Mouse (Mus musculus) hindbrain, embryonic 13.5 days (tissue): ENCODE measurements around the gene Adk. TPM values are rescaled to one million over a fixed set of nuclear protein-coding genes. Genes with fewer than 3 reads are reported as not detected.

Experiments used
- ATAC-seq: fragments of 200-750 bp; cut with Nextera tagmentation; 2 replicates; pipeline ENCODE4 v1.8.0; 2017; ENCODE audit warnings: moderate TSS enrichment; ENCODE audit not compliant: low FRiP score
- H3K27ac ChIP-seq: fragments of 300-500 bp; sonication (generic); 2 replicates; pipeline ENCODE4 v1.5.1; 2015; ENCODE audit warnings: inconsistent platforms, mild to moderate bottlenecking, moderate library complexity
- H3K27me3 ChIP-seq: fragments of 300-500 bp; sonication (generic); 2 replicates; pipeline ENCODE4 v1.6.1; 2015; ENCODE audit warnings: mild to moderate bottlenecking, inconsistent platforms
- H3K36me3 ChIP-seq: fragments of 300-500 bp; sonication (generic); 2 replicates; pipeline ENCODE4 v1.6.1; 2015; ENCODE audit warnings: mild to moderate bottlenecking, inconsistent platforms
- H3K4me1 ChIP-seq: fragments of 300-500 bp; sonication (generic); replicated peaks from 2 replicates; pipeline ENCODE4 v1.6.1; 2015; ENCODE audit warnings: inconsistent platforms
- H3K4me2 ChIP-seq: fragments of 300-500 bp; sonication (generic); 2 replicates; pipeline ENCODE4 v1.6.1; 2015; ENCODE audit warnings: inconsistent platforms, mild to moderate bottlenecking, moderate library complexity
- H3K4me3 ChIP-seq: fragments of 300-500 bp; sonication (generic); 2 replicates; pipeline ENCODE4 v1.5.1; 2015; ENCODE audit warnings: mild to moderate bottlenecking, inconsistent platforms
- H3K9ac ChIP-seq: fragments of 300-500 bp; sonication (generic); 2 replicates; pipeline ENCODE4 v1.6.1; 2015; ENCODE audit warnings: mild to moderate bottlenecking, inconsistent platforms
- H3K9me3 ChIP-seq: fragments of 300-500 bp; sonication (generic); 2 replicates; pipeline ENCODE4 v1.6.1; 2016; ENCODE audit warnings: inconsistent platforms
- WGBS: fragments of 180-500 bp; shearing (Covaris S2); methylation state at CpG from one replicate; pipeline ENCODE4 v1.1.7; 2015; 5-methylcytosine and 5-hydroxymethylcytosine counted together
- polyA plus RNA-seq: library from polyadenylated mRNA; unstranded; fragments of >200 nt; fragmentation: Nextera tagmentation; extraction: Ambion mirVana; gene quantifications from 2 replicates; pipeline ENCODE4 v1.2.1, GENCODE M21; 2015

Gene Adk
- polyA plus RNA-seq, 1 experiment from 2014 or later = 42.2 TPM

DNA sequence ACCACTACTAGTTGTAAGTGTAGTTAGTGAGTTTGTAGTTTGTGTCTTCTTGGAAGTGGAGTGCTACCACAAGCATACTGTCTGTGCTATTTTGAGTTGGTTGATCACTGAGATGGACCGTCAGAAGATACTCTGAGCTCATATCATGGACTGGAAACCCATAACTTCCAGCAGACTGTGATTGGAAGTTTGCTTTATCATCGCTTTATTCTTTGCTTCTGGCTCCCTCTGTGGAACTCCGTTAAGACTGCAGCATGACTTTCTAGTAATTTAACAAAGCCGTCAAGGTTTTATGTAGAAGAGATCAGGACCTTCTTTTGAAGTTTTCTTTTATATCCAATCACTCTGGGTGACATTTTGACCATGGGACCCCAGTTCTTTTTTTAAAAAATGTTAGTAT lies 58.1 kb downstream of the Adk start:
- no peaks in the 10 kb centered on the region for H3K27me3 ChIP-seq
- no peak overlapping the region for H3K9ac ChIP-seq
- H3K27ac ChIP-seq = no peak overlapping the region
- H3K4me3 ChIP-seq = no peak overlapping the region
- no peaks in the 10 kb centered on the region for H3K36me3 ChIP-seq
- no peak for ATAC-seq
- H3K4me1 ChIP-seq = no peaks in the 10 kb centered on the region
- no peak overlapping the region for H3K4me2 ChIP-seq
- no peaks in the 10 kb centered on the region for H3K9me3 ChIP-seq
- WGBS = 86% methylated on average over 4 of the region's 4 CpGs

DNA sequence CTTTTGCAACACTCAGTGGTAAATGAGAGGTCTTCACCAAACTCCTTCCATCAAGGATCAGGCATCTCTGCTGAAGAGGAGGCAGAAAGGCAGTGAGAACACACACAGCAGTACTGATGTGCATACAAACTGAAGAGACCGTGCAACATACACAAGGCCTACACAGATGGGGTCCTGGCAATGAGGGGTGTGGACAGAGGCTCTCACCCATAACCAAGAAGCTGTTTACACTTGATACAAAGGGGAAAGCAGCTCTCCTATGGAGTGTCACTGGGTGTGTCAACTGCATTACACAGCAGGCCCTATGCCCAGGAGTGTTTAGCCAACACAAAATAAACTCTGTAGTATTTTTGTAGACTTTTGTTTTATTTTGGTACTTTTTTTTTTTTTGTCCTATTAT lies 59.1 kb downstream of the Adk start:
- H3K9me3 ChIP-seq = no peaks in the 10 kb centered on the region
- no peaks in the 10 kb centered on the region for H3K27me3 ChIP-seq
- H3K4me1 ChIP-seq = no peaks in the 10 kb centered on the region
- H3K36me3 ChIP-seq = no peaks in the 10 kb centered on the region
- ATAC-seq = no peak
- no peak overlapping the region for H3K9ac ChIP-seq
- 80% methylated on average over 1 of the region's 1 CpGs for WGBS
- H3K4me2 ChIP-seq = no peak overlapping the region
- no peak overlapping the region for H3K4me3 ChIP-seq
- no peak overlapping the region for H3K27ac ChIP-seq

DNA sequence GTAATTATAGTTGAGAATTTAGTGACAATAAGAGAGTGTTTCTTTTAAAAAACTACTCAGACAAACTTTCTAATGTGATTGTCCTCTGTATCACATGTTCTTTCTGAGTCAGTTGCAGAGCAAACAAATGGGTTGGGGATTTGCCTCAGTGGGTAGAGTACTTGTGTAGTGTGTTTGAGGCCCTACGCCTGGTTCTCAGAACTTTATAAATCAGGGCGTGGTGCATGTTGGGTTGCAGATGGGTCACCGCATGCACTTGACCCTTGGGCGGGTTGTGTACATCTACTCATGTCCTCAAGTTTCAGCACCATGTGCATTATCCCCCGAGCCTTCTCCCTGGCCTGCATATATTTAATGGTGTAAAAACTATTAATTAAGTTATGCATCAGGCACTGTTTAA lies 59.8 kb downstream of the Adk start:
- no peak for ATAC-seq
- no peak overlapping the region for H3K27ac ChIP-seq
- H3K4me2 ChIP-seq = no peak overlapping the region
- no peaks in the 10 kb centered on the region for H3K36me3 ChIP-seq
- no peak overlapping the region for H3K4me3 ChIP-seq
- no peaks in the 10 kb centered on the region for H3K9me3 ChIP-seq
- no peaks in the 10 kb centered on the region for H3K4me1 ChIP-seq
- 88% methylated on average over 5 of the region's 5 CpGs for WGBS
- no peak overlapping the region for H3K9ac ChIP-seq
- no peaks in the 10 kb centered on the region for H3K27me3 ChIP-seq

DNA sequence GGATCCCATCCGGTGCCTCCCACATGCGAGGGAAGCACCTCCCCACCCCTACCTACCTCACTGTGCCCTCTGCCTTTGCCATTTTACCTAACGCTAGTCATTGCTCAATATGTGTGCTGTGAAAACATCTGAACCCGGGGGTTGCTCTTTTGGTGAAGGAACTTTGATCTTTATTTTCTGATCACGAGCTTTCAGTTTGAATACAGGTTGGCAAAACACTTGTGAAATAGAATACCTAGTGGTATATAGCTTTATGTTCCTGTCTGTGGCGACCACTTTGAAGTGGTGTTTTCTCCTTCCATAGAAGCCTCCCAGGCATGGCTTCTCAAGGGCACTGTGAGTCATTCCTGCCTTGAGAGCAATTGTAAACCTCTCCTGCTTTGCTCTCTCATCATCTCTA lies 60.4 kb downstream of the Adk start:
- Histone ChIP-seq H3K9me3 (no peaks in the 10 kb centered on the region), H3K4me1 (no peaks in the 10 kb centered on the region), H3K9ac (no peak overlapping the region), H3K27ac (no peak overlapping the region), H3K4me3 (no peak overlapping the region), H3K4me2 (no peak overlapping the region), H3K36me3 (no peaks in the 10 kb centered on the region), H3K27me3 (no peaks in the 10 kb centered on the region)
- 94% methylated on average over 6 of the region's 6 CpGs for WGBS
- ATAC-seq = no peak

DNA sequence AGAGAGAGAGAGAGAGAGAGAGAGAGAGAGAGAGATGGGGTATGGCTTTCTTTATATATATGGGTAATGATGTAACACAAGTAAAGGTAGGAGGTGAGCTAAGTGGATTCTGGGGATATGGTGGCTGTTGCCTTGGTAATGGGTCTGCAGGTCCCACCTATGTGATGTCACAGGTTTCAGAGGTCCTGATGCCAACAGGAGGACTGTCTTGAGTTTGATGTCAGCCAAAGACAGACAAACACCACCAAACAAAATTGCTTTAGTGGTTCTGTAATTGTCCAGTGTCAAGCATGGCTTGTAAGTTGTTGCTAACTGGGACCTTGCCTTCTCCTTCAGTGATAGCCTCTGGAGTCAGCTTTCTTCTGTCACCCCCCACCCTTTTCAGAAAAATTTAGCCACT lies 62.0 kb downstream of the Adk start:
- Histone ChIP-seq H3K4me2 (no peak overlapping the region), H3K9me3 (no peaks in the 10 kb centered on the region)

DNA sequence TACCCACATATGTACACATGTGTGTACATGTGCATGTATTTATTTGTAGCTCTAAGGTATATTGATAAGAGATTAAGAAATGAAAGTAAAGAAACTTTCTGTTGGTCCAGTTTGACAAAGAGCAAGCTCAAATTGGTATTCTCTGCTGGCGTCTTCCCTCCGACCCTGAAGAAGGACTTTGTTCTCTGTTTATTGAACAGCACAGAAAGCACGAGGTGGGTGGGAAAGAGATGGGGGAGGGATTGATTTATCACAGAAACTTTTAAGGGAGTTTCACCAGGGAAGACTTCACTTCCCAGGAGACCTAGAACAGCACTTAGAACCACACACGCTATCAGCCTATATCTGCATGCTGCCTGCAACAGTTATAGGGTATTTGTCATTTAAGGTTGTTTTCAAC lies 62.9 kb downstream of the Adk start:
- WGBS = 50% methylated on average over 4 of the region's 4 CpGs
- H3K9me3 ChIP-seq = no peaks in the 10 kb centered on the region
- ATAC-seq = no peak
- no peaks in the 10 kb centered on the region for H3K27me3 ChIP-seq
- H3K27ac ChIP-seq = no peak overlapping the region
- no peaks in the 10 kb centered on the region for H3K36me3 ChIP-seq
- no peak overlapping the region for H3K4me3 ChIP-seq
- no peaks in the 10 kb centered on the region for H3K4me1 ChIP-seq
- H3K9ac ChIP-seq = no peak overlapping the region
- no peak overlapping the region for H3K4me2 ChIP-seq

More for the DNA sequence above, 62.0 kb downstream of the Adk start:
- no peaks in the 10 kb centered on the region for H3K27me3 ChIP-seq
- no peaks in the 10 kb centered on the region for H3K36me3 ChIP-seq
- H3K27ac ChIP-seq = no peak overlapping the region
- H3K9ac ChIP-seq = no peak overlapping the region
- no peak for ATAC-seq
- no peaks in the 10 kb centered on the region for H3K4me1 ChIP-seq
- H3K4me3 ChIP-seq = no peak overlapping the region

DNA sequence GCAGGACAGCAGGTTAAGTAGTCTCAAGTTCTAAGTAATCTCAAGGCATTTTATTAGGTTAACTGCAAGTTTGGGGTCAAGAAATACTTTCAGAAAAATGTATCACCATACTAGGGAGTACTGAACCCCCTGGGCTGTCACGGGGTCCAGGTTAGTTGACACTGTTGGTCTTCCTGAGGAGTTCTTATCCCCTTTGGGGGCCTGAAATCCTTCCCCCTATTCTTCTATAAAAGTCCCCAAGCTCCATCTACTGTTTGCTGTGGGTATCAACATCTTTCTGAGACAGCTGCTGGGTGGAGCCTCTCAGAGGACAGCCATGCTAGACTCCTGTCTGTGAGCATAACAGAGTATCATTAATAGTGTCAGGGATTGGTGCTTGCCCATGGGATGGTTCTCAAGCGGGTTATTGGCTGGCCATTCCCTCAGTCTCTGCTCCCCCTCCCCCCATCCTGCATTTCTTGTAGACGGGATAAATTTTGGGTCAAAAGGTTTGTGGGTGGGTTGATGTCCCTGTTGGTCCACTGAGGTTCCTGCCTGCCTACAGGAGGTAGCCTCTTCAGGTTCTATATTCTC lies 63.6 kb downstream of the Adk start:
- H3K27ac ChIP-seq = no peak overlapping the region
- H3K4me1 ChIP-seq = no peaks in the 10 kb centered on the region
- H3K9ac ChIP-seq = no peak overlapping the region
- ATAC-seq = no peak
- 66% methylated on average over 3 of the region's 3 CpGs for WGBS
- H3K4me2 ChIP-seq = no peak overlapping the region
- H3K27me3 ChIP-seq = no peaks in the 10 kb centered on the region
- no peak overlapping the region for H3K4me3 ChIP-seq
- no peaks in the 10 kb centered on the region for H3K36me3 ChIP-seq
- H3K9me3 ChIP-seq = no peaks in the 10 kb centered on the region

DNA sequence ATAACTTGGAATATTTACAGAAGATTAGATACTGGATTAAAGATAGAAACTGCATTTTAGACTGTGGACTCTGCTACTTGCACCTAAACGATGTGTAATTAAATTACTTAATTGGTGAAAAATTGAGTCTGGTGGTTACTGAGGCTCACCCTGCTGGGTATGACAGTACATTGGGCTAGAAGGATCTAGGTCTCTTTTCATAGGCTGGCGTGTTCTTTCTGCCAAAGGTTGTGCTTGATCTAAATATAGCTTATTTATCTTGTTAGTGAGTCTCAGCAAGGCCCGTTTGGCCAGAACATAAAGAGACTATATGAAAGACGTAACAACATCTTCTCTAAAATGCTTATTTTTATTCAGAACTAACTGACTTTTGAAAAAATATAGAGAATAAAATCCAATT lies 65.7 kb downstream of the Adk start:
- Histone ChIP-seq H3K4me2 (no peak overlapping the region), H3K9me3 (no peaks in the 10 kb centered on the region), H3K36me3 (no peaks in the 10 kb centered on the region), H3K4me1 (no peaks in the 10 kb centered on the region), H3K9ac (no peak overlapping the region), H3K27me3 (no peaks in the 10 kb centered on the region), H3K27ac (no peak overlapping the region), H3K4me3 (no peak overlapping the region)
- ATAC-seq = no peak
- 81% methylated on average over 4 of the region's 4 CpGs for WGBS

DNA sequence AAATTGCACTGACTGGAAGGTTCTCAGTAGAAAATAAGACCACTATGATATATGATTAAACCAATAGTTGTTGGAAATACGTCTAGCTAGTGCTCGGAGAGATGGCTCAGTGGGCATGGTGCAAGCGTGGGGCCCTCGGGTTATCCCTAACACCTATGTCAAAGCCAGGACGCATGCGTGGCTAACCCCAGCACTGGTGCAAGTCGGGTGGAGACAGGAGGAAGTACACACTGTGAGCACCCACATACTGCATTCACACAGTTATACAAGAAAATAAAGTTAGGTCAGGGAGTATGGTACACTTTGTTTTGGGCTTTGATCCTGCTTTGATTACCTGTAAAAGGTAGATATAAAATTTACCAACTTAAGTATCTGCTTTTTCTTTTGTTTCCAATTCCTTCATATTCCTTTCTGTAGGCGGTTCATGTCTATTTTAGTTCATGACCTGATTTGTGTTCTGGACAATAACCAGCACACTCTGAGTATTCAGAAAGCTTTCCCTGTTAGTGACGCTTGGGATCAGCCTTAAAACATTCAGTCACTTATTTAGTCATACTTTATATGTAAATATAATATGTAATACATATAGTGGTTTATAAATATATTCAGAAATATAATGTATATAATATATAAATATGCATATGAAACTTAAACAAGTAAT lies 67.4 kb downstream of the Adk start:
- Histone ChIP-seq H3K27ac (no peak overlapping the region), H3K9ac (no peak overlapping the region), H3K36me3 (no peaks in the 10 kb centered on the region), H3K4me1 (no peaks in the 10 kb centered on the region), H3K4me3 (no peak overlapping the region), H3K9me3 (no peaks in the 10 kb centered on the region), H3K27me3 (no peaks in the 10 kb centered on the region), H3K4me2 (no peak overlapping the region)
- no peak for ATAC-seq
- WGBS = 92% methylated on average over 9 of the region's 9 CpGs

DNA sequence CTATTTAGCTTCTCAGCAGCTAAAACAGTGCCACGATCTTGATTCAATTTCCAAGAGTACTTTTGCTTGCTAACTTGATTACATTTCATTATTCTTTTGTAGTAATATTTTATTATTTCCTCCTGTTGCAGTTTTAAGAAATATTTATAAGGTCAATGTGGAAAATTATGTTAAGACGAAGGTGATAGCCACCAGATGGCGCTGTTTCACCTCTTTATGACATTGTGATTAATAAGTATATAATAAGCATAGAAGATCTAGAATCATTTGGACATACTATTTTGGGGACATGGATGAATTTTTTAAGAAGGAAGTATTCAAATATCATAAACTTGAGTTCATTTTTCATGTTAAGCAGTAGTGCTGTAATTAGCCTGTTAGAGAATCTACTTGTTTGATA lies 68.1 kb downstream of the Adk start:
- H3K9ac ChIP-seq = no peak overlapping the region
- 46% methylated on average over 3 of the region's 3 CpGs for WGBS

DNA sequence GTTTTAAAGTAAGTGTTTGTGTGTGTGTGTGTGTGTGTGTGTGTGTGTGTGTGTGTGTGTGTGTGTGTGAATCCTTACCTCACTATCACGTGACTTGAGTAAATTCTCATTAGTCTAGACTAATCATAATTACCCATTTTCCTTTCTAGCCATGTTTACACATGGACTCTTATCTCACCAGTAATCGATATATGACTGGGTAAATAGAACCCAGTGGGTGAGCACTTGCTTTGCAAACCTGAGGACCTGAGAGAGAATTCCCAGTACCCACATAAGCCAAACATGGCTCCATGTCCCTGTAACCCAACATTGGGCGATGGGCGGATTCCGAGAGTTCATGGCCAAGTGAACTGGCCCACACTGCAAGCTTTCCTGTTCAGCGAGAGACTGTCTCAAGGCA lies 74.8 kb downstream of the Adk start:
- 96% methylated on average over 6 of the region's 6 CpGs for WGBS
- H3K4me3 ChIP-seq = no peak overlapping the region
- no peak overlapping the region for H3K9ac ChIP-seq
- H3K4me1 ChIP-seq = no peaks in the 10 kb centered on the region
- no peak for ATAC-seq
- H3K4me2 ChIP-seq = no peak overlapping the region
- H3K9me3 ChIP-seq = no peaks in the 10 kb centered on the region
- no peaks in the 10 kb centered on the region for H3K36me3 ChIP-seq
- no peak overlapping the region for H3K27ac ChIP-seq
- no peaks in the 10 kb centered on the region for H3K27me3 ChIP-seq

More for the DNA sequence above, 68.1 kb downstream of the Adk start:
- no peak for ATAC-seq
- Histone ChIP-seq H3K27me3 (no peaks in the 10 kb centered on the region), H3K9me3 (no peaks in the 10 kb centered on the region), H3K27ac (no peak overlapping the region), H3K36me3 (no peaks in the 10 kb centered on the region), H3K4me2 (no peak overlapping the region), H3K4me3 (no peak overlapping the region), H3K4me1 (no peaks in the 10 kb centered on the region)

DNA sequence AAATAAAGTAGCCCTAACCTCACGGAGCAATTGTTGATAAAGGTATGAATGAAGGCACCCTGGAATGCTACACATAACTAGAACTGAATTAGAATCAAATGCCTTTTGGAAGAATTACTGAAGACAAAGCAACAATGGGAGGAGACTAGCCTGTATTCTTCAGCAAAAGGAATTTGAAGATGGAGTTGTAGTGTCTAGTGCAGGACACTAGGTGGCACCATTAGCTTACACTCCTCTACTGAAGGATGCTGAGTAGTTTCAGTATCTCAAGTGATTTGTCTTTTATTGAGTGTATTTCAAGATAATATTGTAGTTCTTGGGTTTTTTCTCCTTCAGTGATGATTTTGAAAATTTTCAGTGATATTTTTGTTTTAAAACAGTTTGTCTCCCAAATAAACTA lies 84.5 kb downstream of the Adk start:
- WGBS = 16% methylated on average over 1 of the region's 1 CpGs
- H3K4me1 ChIP-seq = no peaks in the 10 kb centered on the region
- no peaks in the 10 kb centered on the region for H3K9me3 ChIP-seq
- no peaks in the 10 kb centered on the region for H3K27me3 ChIP-seq
- no peak overlapping the region for H3K4me2 ChIP-seq
- no peak overlapping the region for H3K9ac ChIP-seq
- H3K27ac ChIP-seq = no peak overlapping the region
- no peak; the same call in 1 of the 2 replicates for ATAC-seq
- no peaks in the 10 kb centered on the region for H3K36me3 ChIP-seq
- H3K4me3 ChIP-seq = no peak overlapping the region

DNA sequence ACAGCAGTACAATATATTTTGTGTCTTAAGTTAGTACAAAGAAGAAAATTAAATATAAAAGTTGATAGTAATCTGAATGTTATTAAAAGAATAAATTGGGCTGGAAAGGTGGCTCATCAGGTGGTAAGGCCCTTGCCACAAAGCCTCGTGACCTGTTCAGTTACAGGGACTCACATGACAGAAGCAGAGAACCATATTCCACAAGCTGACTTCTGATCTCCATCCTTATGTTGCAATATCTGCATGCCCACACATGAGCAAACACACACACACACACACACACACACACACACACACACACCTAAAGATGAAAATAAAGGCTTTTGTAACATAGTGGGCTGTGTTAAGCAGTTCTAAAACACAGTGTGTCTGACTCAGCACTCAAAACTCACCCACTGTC lies 90.2 kb downstream of the Adk start:
- Histone ChIP-seq H3K27ac (no peak overlapping the region), H3K27me3 (no peaks in the 10 kb centered on the region), H3K4me1 (no peaks in the 10 kb centered on the region), H3K4me2 (no peak overlapping the region), H3K4me3 (no peak overlapping the region), H3K9me3 (no peaks in the 10 kb centered on the region), H3K9ac (no peak overlapping the region), H3K36me3 (no peaks in the 10 kb centered on the region)
- 89% methylated on average over 1 of the region's 1 CpGs for WGBS
- ATAC-seq = no peak
